In genomic region chr5:136966861-136967455, GRCm38 (mm10) we compare ENCODE assay signal across 12 mouse cellular contexts. TPM values are rescaled to one million over a fixed set of nuclear protein-coding genes. Genes with fewer than 3 reads are reported as not detected.
DNase-seq lines count a peak whose midpoint lies in the region; ATAC-seq and TF ChIP-seq lines count a peak whose summit lies in the region.
"Had no signal": no experiment of that assay in that cellular context is flagged by ENCODE, and none has a peak within 500 bp of the region (broad histone marks: within the 10 kb centered on the region; RNA-seq: fewer than 3 reads in every experiment).

No protein-coding gene starts in this region.

- H3K4me1 ChIP-seq in lung, embryonic 16.5 days (replicated peaks; ENCODE audit: control insufficient read depth, insufficient read depth, low read length): peaks cover 24% of the 10 kb centered on the region
- no peaks in the 10 kb centered on the region; the same call in 1 of the 2 replicates for H3K4me1 ChIP-seq in limb, embryonic 11.5 days (ENCODE audit: control insufficient read depth, insufficient read depth, low read length)
- H3K4me1 ChIP-seq in stomach, postnatal 0 days (replicated peaks; ENCODE audit: control insufficient read depth, insufficient read depth): peaks cover 22% of the 10 kb centered on the region

- H3K36me3 ChIP-seq in lung, embryonic 16.5 days (ENCODE audit: control insufficient read depth, insufficient read depth, low read length): peaks cover 24% of the 10 kb centered on the region
- peaks cover 17% of the 10 kb centered on the region for H3K36me3 ChIP-seq in limb, embryonic 11.5 days (ENCODE audit: control insufficient read depth, insufficient read depth, low read length)
- H3K36me3 ChIP-seq in stomach, postnatal 0 days (ENCODE audit: control insufficient read depth, insufficient read depth, low read length): peaks cover 23% of the 10 kb centered on the region; the same call in 1 of the 2 replicates

- 0 out of 2 replicates have a peak overlapping the region, but pooled peaks have one; percentile 6 for H3K4me2 ChIP-seq in lung, embryonic 16.5 days (ENCODE audit: low read depth, low read length)
- no peak overlapping the region for H3K4me2 ChIP-seq in limb, embryonic 11.5 days (ENCODE audit: low read depth, severe bottlenecking)
- H3K4me2 ChIP-seq in stomach, postnatal 0 days (replicated peaks; ENCODE audit: low read depth): no peak overlapping the region
- H3K4me2 ChIP-seq: embryonic facial prominence, embryonic 13.5 days; hindbrain, embryonic 13.5 days; midbrain, embryonic 11.5 days had no signal

- ATAC-seq in lung, embryonic 16.5 days (ENCODE audit: low read depth): no peak
- ATAC-seq in limb, embryonic 11.5 days (ENCODE audit: insufficient number of reproducible peaks, low FRiP score, low TSS enrichment, low read depth): no peak
- ATAC-seq in stomach, postnatal 0 days (ENCODE audit: low FRiP score, low TSS enrichment): no peak

- H3K27me3 ChIP-seq in lung, embryonic 16.5 days (ENCODE audit: control insufficient read depth, insufficient read depth, low read depth, low read length): no peaks in the 10 kb centered on the region
- H3K27me3 ChIP-seq in limb, embryonic 11.5 days (ENCODE audit: control insufficient read depth, insufficient read depth, low read length): no peaks in the 10 kb centered on the region
- no peaks in the 10 kb centered on the region for H3K27me3 ChIP-seq in stomach, postnatal 0 days (ENCODE audit: control insufficient read depth, insufficient read depth, low read length)
- H3K27me3 ChIP-seq: embryonic facial prominence, embryonic 13.5 days; hindbrain, embryonic 13.5 days had no signal

- 76% methylated on average over 4 of the region's 4 CpGs for WGBS in lung, embryonic 16.5 days
- 91% methylated on average over 4 of the region's 4 CpGs for WGBS in limb, embryonic 11.5 days
- 73% methylated on average over 4 of the region's 4 CpGs for WGBS in stomach, postnatal 0 days

- peak overlapping the region; percentile 86 for H3K27ac ChIP-seq in gastrocnemius, adult 2 months
- H3K27ac ChIP-seq in lung, embryonic 16.5 days (ENCODE audit: low read length): peak overlapping the region; percentile 89
- peak overlapping the region; percentile 6; the same call in 1 of the 2 replicates for H3K27ac ChIP-seq in limb, embryonic 11.5 days (replicated peaks; ENCODE audit: low read depth, low read length)
- peak overlapping the region; percentile 76 for H3K27ac ChIP-seq in stomach, postnatal 0 days (replicated peaks)
- H3K27ac ChIP-seq: hindbrain, embryonic 13.5 days had no signal

- H3K4me3 ChIP-seq in gastrocnemius, adult 2 months: peak overlapping the region; percentile 63
- H3K4me3 ChIP-seq in lung, embryonic 16.5 days (ENCODE audit: low read length): no peak overlapping the region
- H3K4me3 ChIP-seq in limb, embryonic 11.5 days (ENCODE audit: low read depth, low read length): no peak overlapping the region
- H3K4me3 ChIP-seq in stomach, postnatal 0 days (ENCODE audit: low read depth, low read length): no peak overlapping the region
- H3K4me3 ChIP-seq: embryonic facial prominence, embryonic 13.5 days; hindbrain, embryonic 13.5 days had no signal

- no peak for DNase-seq in gastrocnemius, adult 2 months
- DNase-seq in gastrocnemius, adult 18-20 months (ENCODE audit: low spot score): no peak
- no peak for DNase-seq in lung, postnatal 10 days
- DNase-seq in limb, embryonic 11.5 days (ENCODE audit: low spot score): no peak
- no peak for DNase-seq in stomach, postnatal 0 days (ENCODE audit: low spot score)
- DNase-seq in left cerebral cortex, adult 9 months (ENCODE audit: low spot score in 2 of 2): no peak
- DNase-seq in cerebellum, postnatal 4 days (ENCODE audit: low spot score in 2 of 2): no peak
- DNase-seq: cerebellum, adult 11 months had no signal

- intact Hi-C loops in gastrocnemius, adult 2 months (cut with DNase I): no loop called here

- no peak for TF ChIP-seq EP300 in stomach, postnatal 0 days (optimal IDR thresholded peaks at IDR 0.05)

- TF ChIP-seq CTCF in gastrocnemius, adult 2 months (IDR thresholded peaks at IDR 0.05): no peak
- TF ChIP-seq CTCF in stomach, postnatal 0 days (IDR thresholded peaks at IDR 0.05; ENCODE audit: low read depth): no peak

- H3K9ac ChIP-seq in lung, embryonic 16.5 days (ENCODE audit: low read length): no peak overlapping the region
- H3K9ac ChIP-seq in limb, embryonic 11.5 days (ENCODE audit: low read length): no peak overlapping the region
- H3K9ac ChIP-seq in stomach, postnatal 0 days (ENCODE audit: low read length): no peak overlapping the region
- H3K9ac ChIP-seq: embryonic facial prominence, embryonic 13.5 days; hindbrain, embryonic 13.5 days had no signal

- H3K9me3 ChIP-seq in lung, embryonic 16.5 days (ENCODE audit: control insufficient read depth, low read length): no peaks in the 10 kb centered on the region
- no peaks in the 10 kb centered on the region for H3K9me3 ChIP-seq in limb, embryonic 11.5 days (ENCODE audit: control insufficient read depth, low read length)
- no peaks in the 10 kb centered on the region for H3K9me3 ChIP-seq in stomach, postnatal 0 days (ENCODE audit: control insufficient read depth, low read length)
- H3K9me3 ChIP-seq: embryonic facial prominence, embryonic 13.5 days; hindbrain, embryonic 13.5 days had no signal

RNA-seq across cellular contexts. Expression of gene Cldn15, which starts 0.5 kb away (rescaled TPM):
- 1 to 10 TPM; 2.1 to 2.3 TPM for total RNA-seq in gastrocnemius, adult 2 months (2021)
- 1 to 10 TPM; 1.6 TPM for total RNA-seq in gastrocnemius, adult 18-20 months (2021)
- 5.1 and 6.2 TPM in 2 replicates for polyA plus RNA-seq in lung, embryonic 16.5 days (2015; fragmentation: Nextera tagmentation; extraction: Ambion mirVana)
- 0.08 TPM in 1 of 2 replicates, not detected in the other for polyA plus RNA-seq in limb, embryonic 11.5 days (2014; fragmentation: Nextera tagmentation; extraction: Ambion mirVana)
- polyA plus RNA-seq in stomach, postnatal 0 days (2015; fragmentation: Nextera tagmentation; extraction: Ambion mirVana): 5.1 and 6.8 TPM in 2 replicates

RNA-seq across cellular contexts. Expression of gene Fis1, which starts 13.9 kb away (rescaled TPM):
- 100 to 1,000 TPM; 179 to 181 TPM for total RNA-seq in gastrocnemius, adult 2 months (2021)
- total RNA-seq in gastrocnemius, adult 18-20 months (2021): 100 to 1,000 TPM; 173 to 186 TPM
- polyA plus RNA-seq in lung, embryonic 16.5 days (2015; fragmentation: Nextera tagmentation; extraction: Ambion mirVana): 286 and 300 TPM in 2 replicates
- polyA plus RNA-seq in limb, embryonic 11.5 days (2014; fragmentation: Nextera tagmentation; extraction: Ambion mirVana): 283 and 299 TPM in 2 replicates
- polyA plus RNA-seq in stomach, postnatal 0 days (2015; fragmentation: Nextera tagmentation; extraction: Ambion mirVana): 255 and 270 TPM in 2 replicates

RNA-seq across cellular contexts. Expression of gene Plod3, which starts 19.9 kb away (rescaled TPM):
- total RNA-seq in gastrocnemius, adult 2 months (2021): 10 to 100 TPM; 15.2 to 20.6 TPM
- 10 to 100 TPM; 16.8 to 19.7 TPM for total RNA-seq in gastrocnemius, adult 18-20 months (2021)
- 56.1 and 63.0 TPM in 2 replicates for polyA plus RNA-seq in lung, embryonic 16.5 days (2015; fragmentation: Nextera tagmentation; extraction: Ambion mirVana)
- polyA plus RNA-seq in limb, embryonic 11.5 days (2014; fragmentation: Nextera tagmentation; extraction: Ambion mirVana): 26.4 and 32.6 TPM in 2 replicates
- polyA plus RNA-seq in stomach, postnatal 0 days (2015; fragmentation: Nextera tagmentation; extraction: Ambion mirVana): 16.4 and 17.2 TPM in 2 replicates

RNA-seq across cellular contexts. Expression of gene Znhit1, which starts 20.9 kb away (rescaled TPM):
- total RNA-seq in gastrocnemius, adult 2 months (2021): 10 to 100 TPM; 61.2 to 79.6 TPM
- total RNA-seq in gastrocnemius, adult 18-20 months (2021): 10 to 100 TPM; 73.3 to 76.9 TPM
- polyA plus RNA-seq in lung, embryonic 16.5 days (2015; fragmentation: Nextera tagmentation; extraction: Ambion mirVana): 113 and 115 TPM in 2 replicates
- 104 and 114 TPM in 2 replicates for polyA plus RNA-seq in limb, embryonic 11.5 days (2014; fragmentation: Nextera tagmentation; extraction: Ambion mirVana)
- polyA plus RNA-seq in stomach, postnatal 0 days (2015; fragmentation: Nextera tagmentation; extraction: Ambion mirVana): 81.0 and 89.1 TPM in 2 replicates

RNA-seq across cellular contexts. Expression of gene Ift22, which starts 59.0 kb away (rescaled TPM):
- 1 to 10 TPM; 5.4 to 5.8 TPM for total RNA-seq in gastrocnemius, adult 2 months (2021)
- total RNA-seq in gastrocnemius, adult 18-20 months (2021): 1 to 10 TPM; 4.4 to 5.3 TPM
- polyA plus RNA-seq in lung, embryonic 16.5 days (2015; fragmentation: Nextera tagmentation; extraction: Ambion mirVana): 92.8 and 93.7 TPM in 2 replicates
- 80.6 and 80.7 TPM in 2 replicates for polyA plus RNA-seq in limb, embryonic 11.5 days (2014; fragmentation: Nextera tagmentation; extraction: Ambion mirVana)
- 26.1 and 28.4 TPM in 2 replicates for polyA plus RNA-seq in stomach, postnatal 0 days (2015; fragmentation: Nextera tagmentation; extraction: Ambion mirVana)

Comparison
In these comparisons a context has a peak if more than half of its experiments do, and no peak if none do; other contexts are left out.
1. H3K27ac ChIP-seq: peak in every context shown above with its lines; median percentile 89 in lung, embryonic 16.5 days; 86 in gastrocnemius, adult 2 months; 76 in stomach, postnatal 0 days; 6 in limb, embryonic 11.5 days.